Mouse (Mus musculus): ENCODE measurements around the gene Bmp2k. TPM values are rescaled to one million over a fixed set of nuclear protein-coding genes. Genes with fewer than 3 reads are reported as not detected.

Gene Bmp2k
- total and polyA plus RNA-seq, 3 experiments = 7.9 to 9.1 (median 8.9) TPM

DNA sequence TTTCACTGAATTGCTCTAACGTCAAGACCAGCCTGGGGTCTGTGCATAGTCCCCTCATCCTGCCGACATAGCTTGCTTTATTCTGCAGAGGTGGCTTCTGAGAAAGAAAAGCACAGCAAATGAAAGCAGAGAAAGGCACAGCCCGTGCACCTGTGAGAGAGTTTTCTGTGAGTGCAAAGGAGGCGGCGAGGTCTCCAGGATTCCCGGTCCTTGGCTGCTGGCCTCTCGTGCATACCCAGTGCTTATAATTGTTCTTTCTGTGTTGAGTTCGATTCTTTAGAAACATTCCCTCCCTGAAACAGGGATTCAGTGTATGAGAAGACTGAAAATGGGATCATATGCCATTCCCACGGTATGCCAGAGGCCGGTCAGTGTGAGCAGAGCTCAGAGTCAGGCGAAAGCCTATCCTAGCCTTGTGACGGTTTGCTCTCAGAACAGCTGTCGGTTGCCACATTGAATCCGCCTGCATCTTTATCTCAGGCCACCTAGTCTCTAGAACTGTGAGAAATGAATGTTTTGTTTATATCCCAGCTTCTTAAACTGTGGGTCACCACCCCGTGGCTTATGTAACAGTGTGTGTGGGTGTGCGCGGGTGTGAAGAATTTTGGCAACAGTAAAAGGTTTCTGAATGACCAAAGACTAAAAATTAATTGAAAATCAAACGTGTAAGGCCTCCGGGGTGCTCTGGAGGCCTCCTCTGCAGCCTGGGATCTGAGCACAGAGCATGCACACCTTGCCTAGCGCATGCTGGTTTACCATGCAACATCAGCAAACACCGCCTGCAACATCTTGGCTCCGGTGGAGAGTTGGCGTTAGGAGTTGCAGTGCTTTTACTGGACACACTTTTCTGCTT, 6.9 kb downstream of the Bmp2k start:
- H3K9me3 ChIP-seq (replicated peaks; ENCODE audit: low read length) = no peaks in the 10 kb centered on the region
- H3K79me2 ChIP-seq (replicated peaks; ENCODE audit: control insufficient read depth, extremely low read depth, insufficient read depth, poor library complexity, severe bottlenecking) = peaks cover 86% of the 10 kb centered on the region
- no peaks in the 10 kb centered on the region for H3K27me3 ChIP-seq (replicated peaks)
- in situ Hi-C loops (cut with MboI; ENCODE audit: low pct_ligation_motif_present, low pct_unique_long_range_greater_than_20kb, low sequenced_read_pairs) = no loop called here
- H3K36me3 ChIP-seq (replicated peaks in 1 of 2; ENCODE audit: control insufficient read depth in 1 of 2, insufficient read depth in 1 of 2, low read length in 1 of 2) = peaks cover 0 to 28% of the 10 kb centered on the region in 2 experiments
- dilution Hi-C loops (cut with MboI; ENCODE audit: extremely low pct_ligation_motif_present, extremely low pct_unique_long_range_greater_than_20kb, low sequenced_read_pairs) = no loop called here
- H3K4me3 ChIP-seq (replicated peaks in 1 of 3; ENCODE audit: low read depth in 2 of 3, low read length in 2 of 3, poor library complexity in 1 of 3) = no peak overlapping the region
- H3K9ac ChIP-seq (ENCODE audit: insufficient read depth, low read depth) = no peak overlapping the region
- peaks cover 17 to 53% of the 10 kb centered on the region in 2 experiments for H3K4me1 ChIP-seq (ENCODE audit: control insufficient read depth in 1 of 2, insufficient read depth in 2 of 2)
- no peak overlapping the region for H3K4me2 ChIP-seq (ENCODE audit: insufficient read depth, low read depth, poor library complexity, severe bottlenecking)
- DNase-seq (ENCODE audit: extremely low read depth) = no peak
- no peak overlapping the region for H3K27ac ChIP-seq (ENCODE audit: insufficient read depth, low read depth)
- TF ChIP-seq NELFE (IDR thresholded peaks at IDR 0.05; ENCODE audit: low read depth, low read length) = no peak
- no peak for TF ChIP-seq MAFK (IDR thresholded peaks at IDR 0.05; ENCODE audit: insufficient replicate concordance, low read length)
- TF ChIP-seq PAX5 (IDR thresholded peaks at IDR 0.05; ENCODE audit: low read length) = no peak
- TF ChIP-seq POLR2A (IDR thresholded peaks at IDR 0.05; ENCODE audit: low read depth, low read length) = no peak
- no peak for TF ChIP-seq MYC (IDR thresholded peaks at IDR 0.05; ENCODE audit: low read depth, low read length)
- no peak for TF ChIP-seq E2F4 (IDR thresholded peaks at IDR 0.05; ENCODE audit: insufficient replicate concordance, low read depth, low read length)
- TF ChIP-seq SIN3A (IDR thresholded peaks at IDR 0.05; ENCODE audit: low read length) = no peak
- no peak for TF ChIP-seq TBP (conservative IDR thresholded peaks at IDR 0.05; ENCODE audit: low read depth, low read length)
- TF ChIP-seq ZC3H11A (IDR thresholded peaks at IDR 0.05; ENCODE audit: low read depth, low read length) = no peak
- no peak for TF ChIP-seq NRF1 (IDR thresholded peaks at IDR 0.05; ENCODE audit: low read depth, low read length)
- no peak for TF ChIP-seq USF2 (conservative IDR thresholded peaks at IDR 0.05; ENCODE audit: low read depth, low read length)
- no peak for TF ChIP-seq MAZ (IDR thresholded peaks at IDR 0.05; ENCODE audit: low read depth, low read length)
- no peak for TF ChIP-seq GABPA (IDR thresholded peaks at IDR 0.05; ENCODE audit: insufficient replicate concordance, low read depth, low read length)
- no peak for TF ChIP-seq KAT2A (IDR thresholded peaks at IDR 0.05; ENCODE audit: insufficient replicate concordance, low read length)
- no peak for TF ChIP-seq RAD21 (IDR thresholded peaks at IDR 0.05; ENCODE audit: low read depth, low read length)
- TF ChIP-seq TCF12 (IDR thresholded peaks at IDR 0.05; ENCODE audit: low read depth, low read length) = no peak
- no peak for TF ChIP-seq ETS1 (conservative IDR thresholded peaks at IDR 0.05; ENCODE audit: low read depth, low read length)
- TF ChIP-seq POLR2AphosphoS2 (IDR thresholded peaks at IDR 0.05; ENCODE audit: low read depth, low read length) = no peak
- TF ChIP-seq MEF2A (IDR thresholded peaks at IDR 0.05; ENCODE audit: borderline replicate concordance, low read depth, low read length) = no peak

DNA sequence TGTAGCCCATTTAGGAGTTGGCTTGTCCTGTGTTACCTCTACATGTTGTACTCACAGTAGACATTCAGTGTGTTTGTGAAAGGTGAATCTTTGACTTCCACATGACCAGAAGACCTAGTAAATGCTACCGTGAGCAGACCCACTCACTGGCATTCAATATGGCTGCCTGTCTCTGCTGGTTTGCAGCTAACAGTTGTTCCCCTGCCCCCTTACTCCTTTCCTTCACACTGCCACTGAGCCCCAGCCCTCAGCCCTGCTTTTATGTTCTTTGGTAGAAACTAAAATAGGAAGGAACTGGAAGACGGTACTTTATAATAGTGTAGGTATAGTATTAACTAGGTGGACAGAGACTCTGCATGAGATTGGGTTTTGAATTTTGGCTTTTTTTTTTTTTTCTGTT, 8.4 kb downstream of the Bmp2k start:
- in situ Hi-C loops (cut with MboI; ENCODE audit: low pct_ligation_motif_present, low pct_unique_long_range_greater_than_20kb, low sequenced_read_pairs) (no loop called here), dilution Hi-C loops (cut with MboI; ENCODE audit: extremely low pct_ligation_motif_present, extremely low pct_unique_long_range_greater_than_20kb, low sequenced_read_pairs) (no loop called here)
- peaks cover 0 to 28% of the 10 kb centered on the region in 2 experiments for H3K36me3 ChIP-seq (replicated peaks in 1 of 2; ENCODE audit: control insufficient read depth in 1 of 2, insufficient read depth in 1 of 2, low read length in 1 of 2)
- H3K9me3 ChIP-seq (replicated peaks; ENCODE audit: low read length) = no peaks in the 10 kb centered on the region
- H3K4me1 ChIP-seq (ENCODE audit: control insufficient read depth in 1 of 2, insufficient read depth in 2 of 2) = peaks cover 17 to 44% of the 10 kb centered on the region in 2 experiments
- no peak overlapping the region for H3K27ac ChIP-seq (ENCODE audit: insufficient read depth, low read depth)
- H3K4me3 ChIP-seq (replicated peaks in 1 of 3; ENCODE audit: low read depth in 2 of 3, low read length in 2 of 3, poor library complexity in 1 of 3) = no peak overlapping the region
- no peak for DNase-seq (ENCODE audit: extremely low read depth)
- TF ChIP-seq E2F4 (IDR thresholded peaks at IDR 0.05; ENCODE audit: insufficient replicate concordance, low read depth, low read length) (no peak), SMC3 (IDR thresholded peaks at IDR 0.05; ENCODE audit: low read depth, low read length) (no peak), MEF2A (IDR thresholded peaks at IDR 0.05; ENCODE audit: borderline replicate concordance, low read depth, low read length) (no peak), MXI1 (IDR thresholded peaks at IDR 0.05; ENCODE audit: low read depth, low read length) (no peak), ZC3H11A (IDR thresholded peaks at IDR 0.05; ENCODE audit: low read depth, low read length) (no peak), BHLHE40 (IDR thresholded peaks at IDR 0.05; ENCODE audit: low read depth, low read length) (no peak), UBTF (IDR thresholded peaks at IDR 0.05; ENCODE audit: low read depth, low read length) (no peak), PAX5 (IDR thresholded peaks at IDR 0.05; ENCODE audit: low read length) (no peak)
- H3K9ac ChIP-seq (ENCODE audit: insufficient read depth, low read depth) = no peak overlapping the region
- H3K4me2 ChIP-seq (ENCODE audit: insufficient read depth, low read depth, poor library complexity, severe bottlenecking) = no peak overlapping the region
- no peaks in the 10 kb centered on the region for H3K27me3 ChIP-seq (replicated peaks)
- H3K79me2 ChIP-seq (replicated peaks; ENCODE audit: control insufficient read depth, extremely low read depth, insufficient read depth, poor library complexity, severe bottlenecking) = peaks cover 84% of the 10 kb centered on the region

All from CH12.LX (cell line).